Mouse (Mus musculus) adrenal gland, adult 2 months (tissue): Measurements from ENCODE around the gene Romo1. TPM values are rescaled to one million over a fixed set of nuclear protein-coding genes. Genes with fewer than 3 reads are reported as not detected.
A peak's percentile ranks its signal among the peaks of the same experiment; 100 is the strongest.
"Not testable (repeated sequence)": the region's sequence is repeated elsewhere in the genome, so short reads cannot be mapped to it uniquely, and the experiment has no call there.

Experiments
- DNase-seq: peaks from one replicate; pipeline ENCODE4 v3.0.0; 2021
- long read RNA-seq: library from polyadenylated mRNA; stranded (forward); transcript quantifications from one replicate; pipeline ENCODE4 v2.0.0, GENCODE M21; 2021
- polyA plus RNA-seq: library from polyadenylated mRNA; depleted of rRNA; stranded (reverse); fragments of >200 nt; gene quantifications from 2 replicates; pipeline ENCODE4 v1.2.3, GENCODE M21; 2012; rRNA removed
- total RNA-seq, 2 experiments: library from RNA; stranded (reverse); gene quantifications; 2 replicates each; pipeline ENCODE4 v1.2.3; 2021

Romo1 gene
- total RNA-seq: 100 to 1,000 TPM; 233 to 376 TPM
- 407 and 417 TPM in 2 replicates for polyA plus RNA-seq
- long read RNA-seq, transcript Romo1-202 (2 exons, 550 nt): minor isoform, 13 of 186 reads
- long read RNA-seq, transcript Romo1-204 (3 exons, 379 nt): minor isoform, 6 of 186 reads
- long read RNA-seq, transcript Romo1-201 (3 exons, 569 nt): major isoform, 144 of 186 reads
- long read RNA-seq, partial matches to known transcripts: 0 of 186 reads
- long read RNA-seq, other reads (novel, unspliced or antisense): 23 of 186 reads

GRCm38 (mm10) chr2:156143953-156144724 lies at the start of gene Romo1, which contains the start of gene Nfs1:
Gene Romo1 (plus strand): TSS chr2:156144039.
Gene Nfs1 (minus strand): TSS chr2:156144186.
- peak; percentile 94 for DNase-seq

- DNase-seq: peak; percentile 38
Observed at GRCm38 (mm10) chr2:156110627-156111357, 33.0 kb upstream of the Romo1 start.

GRCm38 (mm10) chr2:156111358-156112079 lies 32.3 kb upstream of the Romo1 start, which contains the start of the genes Cpne1 and Rbm12:
Gene Cpne1 (minus strand): TSS chr2:156111965.
Gene Rbm12 (minus strand): TSS chr2:156111978.
- peak; percentile 95 for DNase-seq

- DNase-seq: not testable (repeated sequence)
Observed at GRCm38 (mm10) chr2:156112080-156112423, 31.8 kb upstream of the Romo1 start.

- DNase-seq: no peak
Observed at GRCm38 (mm10) chr2:156119566-156119965, 24.3 kb upstream of the Romo1 start.

- DNase-seq: no peak
Observed at GRCm38 (mm10) chr2:156123731-156124130, 20.1 kb upstream of the Romo1 start.

GRCm38 (mm10) chr2:156126992-156127391 lies 16.8 kb upstream of the Romo1 start, which contains the start of gene Gm28036:
Gene Gm28036 (minus strand): TSS chr2:156127092.
- DNase-seq: no peak

GRCm38 (mm10) chr2:156134161-156134560 lies 9.7 kb upstream of the Romo1 start:
- no peak for DNase-seq

GRCm38 (mm10) chr2:156135695-156136094 lies 8.1 kb upstream of the Romo1 start:
- DNase-seq: no peak

- DNase-seq: no peak
Observed at GRCm38 (mm10) chr2:156142820-156143219, 1.0 kb upstream of the Romo1 start.

- DNase-seq: no peak
Observed at GRCm38 (mm10) chr2:156143367-156143766, 472 bp upstream of the Romo1 start.

- no peak for DNase-seq
Observed at GRCm38 (mm10) chr2:156145486-156146130, 1.8 kb downstream of the Romo1 start.

GRCm38 (mm10) chr2:156146272-156146989 lies 2.6 kb downstream of the Romo1 start:
- DNase-seq: no peak

- DNase-seq: no peak
Observed at GRCm38 (mm10) chr2:156147316-156147915, 3.6 kb downstream of the Romo1 start.

- no peak for DNase-seq
Observed at GRCm38 (mm10) chr2:156151538-156151937, 7.7 kb downstream of the Romo1 start.

- no peak for DNase-seq
Observed at GRCm38 (mm10) chr2:156165478-156165877, 21.6 kb downstream of the Romo1 start.

GRCm38 (mm10) chr2:156166557-156166956 lies 22.7 kb downstream of the Romo1 start:
- no peak for DNase-seq

GRCm38 (mm10) chr2:156177079-156177478 lies 33.2 kb downstream of the Romo1 start:
- DNase-seq: no peak

- DNase-seq: no peak
Observed at GRCm38 (mm10) chr2:156177651-156178050, 33.8 kb downstream of the Romo1 start.
